Mouse (Mus musculus) liver, postnatal 0 days (tissue): ENCODE results near the gene Gnpat. TPM values are rescaled to one million over a fixed set of nuclear protein-coding genes. Genes with fewer than 3 reads are reported as not detected.

Experiments
- ATAC-seq: fragments of 200-750 bp; cut with Nextera tagmentation; 2 replicates; pipeline ENCODE4 v1.8.0; 2017; ENCODE audit warnings: mild to moderate bottlenecking, moderate library complexity
- DNase-seq: peaks from one replicate; pipeline ENCODE4 v3.0.0-alpha.2; 2016
- H3K27ac ChIP-seq: fragments of 300-500 bp; sonication (generic); 2 replicates; pipeline ENCODE4 v1.5.1; 2014; ENCODE audit warnings: antibody characterized with exemption, moderate library complexity, mild to moderate bottlenecking, low read depth
- H3K27me3 ChIP-seq: fragments of 300-500 bp; sonication (generic); 2 replicates; pipeline ENCODE4 v1.6.1; 2014; ENCODE audit warnings: low read length, control low read depth, mixed read lengths; ENCODE audit not compliant: insufficient read depth
- H3K36me3 ChIP-seq: fragments of 300-500 bp; sonication (generic); replicated peaks from 2 replicates; pipeline ENCODE4 v1.6.1; 2014; ENCODE audit warnings: mild to moderate bottlenecking, control low read depth, low read length, moderate library complexity, mixed read lengths; ENCODE audit not compliant: insufficient read depth
- H3K4me1 ChIP-seq: fragments of 300-500 bp; sonication (generic); 2 replicates; pipeline ENCODE4 v1.6.1; 2014; ENCODE audit warnings: antibody characterized with exemption, mild to moderate bottlenecking, control low read depth; ENCODE audit not compliant: insufficient read depth
- H3K4me2 ChIP-seq: fragments of 300-500 bp; sonication (generic); 2 replicates; pipeline ENCODE4 v1.6.1; 2014; ENCODE audit warnings: low read depth, mild to moderate bottlenecking, low read length, moderate library complexity, mixed read lengths
- H3K4me3 ChIP-seq: fragments of 300-500 bp; sonication (generic); 2 replicates; pipeline ENCODE4 v1.5.1; 2014; ENCODE audit warnings: low read depth, low read length
- H3K9ac ChIP-seq: fragments of 300-500 bp; sonication (generic); replicated peaks from 2 replicates; pipeline ENCODE4 v1.6.1; 2014; ENCODE audit warnings: mild to moderate bottlenecking, moderate library complexity
- H3K9me3 ChIP-seq: fragments of 300-500 bp; sonication (generic); 2 replicates; pipeline ENCODE4 v1.6.1; 2016; ENCODE audit warnings: mild to moderate bottlenecking, control low read depth, low read length, mixed read lengths
- CTCF ChIP-seq: sonication (generic); IDR thresholded peaks from 2 replicates; pipeline ENCODE4 v1.5.1; 2016; ENCODE audit warnings: antibody characterized with exemption, low read depth
- EP300 ChIP-seq: IDR thresholded peaks from 2 replicates; pipeline ENCODE4 v1.6.1; 2016; ENCODE audit warnings: antibody characterized with exemption, low read depth, mild to moderate bottlenecking
- WGBS: fragments of 180-500 bp; shearing (Covaris S2); extraction: QIAGEN DNeasy Blood & Tissue Kit; methylation state at CpG from one replicate; pipeline ENCODE4 v1.1.7; 2014; ENCODE audit not compliant: insufficient replicate concordance; 5-methylcytosine and 5-hydroxymethylcytosine counted together
- polyA plus RNA-seq: library from polyadenylated mRNA; unstranded; fragments of >200 nt; fragmentation: Nextera tagmentation; extraction: Ambion mirVana; gene quantifications from 2 replicates; pipeline ENCODE4 v1.2.1, GENCODE M21; 2015

Gnpat gene
- polyA plus RNA-seq, 1 experiment from 2014 or later: 24.2 TPM

DNA sequence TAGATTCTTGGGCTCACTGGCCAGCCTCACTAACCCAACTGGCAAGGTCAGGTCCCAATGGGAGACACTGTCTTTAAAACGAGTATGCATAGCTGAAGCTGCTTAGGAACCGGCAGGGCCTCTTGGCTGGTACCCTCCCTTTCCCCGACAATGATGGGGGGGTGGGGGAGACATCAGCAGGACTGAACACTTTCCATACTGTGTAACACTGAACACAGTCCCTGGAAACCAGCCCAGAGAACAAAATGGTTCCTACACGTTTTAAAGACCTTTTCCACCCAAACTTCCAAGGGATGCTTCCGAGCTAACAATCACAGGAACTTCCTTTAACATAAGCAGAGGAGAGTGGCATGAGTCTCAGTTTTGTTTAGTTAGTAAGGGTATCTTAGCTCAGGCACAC lies 72.3 kb downstream of the Gnpat start:
- ATAC-seq (no peak), DNase-seq (no peak)
- Histone ChIP-seq H3K27ac (no peak overlapping the region), H3K4me3 (no peak overlapping the region), H3K9ac (no peak overlapping the region), H3K36me3 (peaks cover 4% of the 10 kb centered on the region; the same call in 1 of the 2 replicates), H3K4me2 (no peak overlapping the region), H3K27me3 (no peaks in the 10 kb centered on the region), H3K4me1 (peaks cover 9% of the 10 kb centered on the region), H3K9me3 (no peaks in the 10 kb centered on the region)
- 87% methylated on average over 5 of the region's 5 CpGs for WGBS
- TF ChIP-seq CTCF: no peak
- TF ChIP-seq EP300: no peak

- H3K27ac ChIP-seq: no peak overlapping the region
- H3K9ac ChIP-seq: no peak overlapping the region
- no peak for DNase-seq
- H3K4me1 ChIP-seq: peaks cover 6% of the 10 kb centered on the region; the same call in 1 of the 2 replicates
- no peak overlapping the region for H3K4me2 ChIP-seq
- H3K9me3 ChIP-seq: no peaks in the 10 kb centered on the region
- no peak for TF ChIP-seq EP300
- no peak for TF ChIP-seq CTCF
- H3K4me3 ChIP-seq: no peak overlapping the region
- H3K36me3 ChIP-seq: peaks cover 4% of the 10 kb centered on the region; the same call in 1 of the 2 replicates
- WGBS: 88% methylated on average over 10 of the region's 10 CpGs
- no peak for ATAC-seq
- no peaks in the 10 kb centered on the region for H3K27me3 ChIP-seq
Observed at GRCm38 (mm10) chr8:124936699-124937098, 73.9 kb downstream of the Gnpat start.

DNA sequence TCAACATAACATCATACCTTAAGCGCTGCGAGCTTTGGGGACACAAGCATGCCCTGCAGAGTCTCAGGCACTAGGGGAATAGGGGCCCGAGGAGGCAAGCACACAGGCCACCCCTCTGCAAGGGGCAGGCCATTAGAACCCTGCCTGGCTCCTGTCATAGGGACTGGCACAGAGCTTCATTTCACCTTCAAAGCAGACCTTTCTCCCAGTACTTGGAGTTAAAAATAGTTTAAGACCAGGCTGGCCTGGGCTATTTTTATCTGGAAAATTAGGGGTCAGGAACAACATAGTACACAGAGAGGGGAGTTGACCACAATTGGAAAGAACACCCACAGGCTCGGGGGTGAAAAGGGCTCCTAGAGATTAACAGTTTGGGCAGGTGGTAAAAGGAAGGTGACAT lies 74.5 kb downstream of the Gnpat start:
- Histone ChIP-seq H3K4me2 (no peak overlapping the region), H3K4me1 (peaks cover 6% of the 10 kb centered on the region; the same call in 1 of the 2 replicates), H3K9ac (no peak overlapping the region), H3K36me3 (peaks cover 4% of the 10 kb centered on the region; the same call in 1 of the 2 replicates), H3K27ac (no peak overlapping the region), H3K9me3 (no peaks in the 10 kb centered on the region), H3K4me3 (no peak overlapping the region), H3K27me3 (no peaks in the 10 kb centered on the region)
- TF ChIP-seq EP300: no peak
- no peak for TF ChIP-seq CTCF
- no peak for ATAC-seq
- 85% methylated on average over 4 of the region's 4 CpGs for WGBS
- no peak for DNase-seq

Other genes starting within 250 kb of the Gnpat start
- 4.1 and 4.2 TPM in 2 replicates for gene 2310022B05Rik, start 199.7 kb upstream of the Gnpat start, polyA plus RNA-seq
- gene Ttc13, start 141.1 kb upstream of the Gnpat start, polyA plus RNA-seq: 11.5 and 14.0 TPM in 2 replicates
- gene Arv1, start 140.9 kb upstream of the Gnpat start, polyA plus RNA-seq: 4.5 and 5.2 TPM in 2 replicates
- gene Fam89a, start 111.2 kb upstream of the Gnpat start, polyA plus RNA-seq: 3.7 and 5.6 TPM in 2 replicates
- 0.05 and 0.06 TPM in 2 replicates for gene Trim67, start 69.9 kb upstream of the Gnpat start, polyA plus RNA-seq
- 16.8 and 17.6 TPM in 2 replicates for gene 2810004N23Rik, start 87 bp downstream of the Gnpat start, polyA plus RNA-seq
- gene Exoc8, start 34.7 kb downstream of the Gnpat start, polyA plus RNA-seq: 2.7 and 2.8 TPM in 2 replicates
- 3.7 and 4.0 TPM in 2 replicates for gene Sprtn, start 34.9 kb downstream of the Gnpat start, polyA plus RNA-seq
- gene Egln1, start 86.3 kb downstream of the Gnpat start, polyA plus RNA-seq: 3.2 and 3.3 TPM in 2 replicates
- 28.2 and 29.5 TPM in 2 replicates for gene Tsnax, start 150.0 kb downstream of the Gnpat start, polyA plus RNA-seq
- 0.19 and 0.22 TPM in 2 replicates for gene Disc1, start 191.2 kb downstream of the Gnpat start, polyA plus RNA-seq